Mouse (Mus musculus) lung, postnatal 0 days (tissue): ENCODE results near the gene Timd2.

Experiments
- CTCF ChIP-seq: IDR thresholded peaks from 2 replicates; pipeline ENCODE4 v1.5.1; 2016; ENCODE audit warnings: antibody characterized with exemption, mild to moderate bottlenecking
- EP300 ChIP-seq: IDR thresholded peaks from 2 replicates; pipeline ENCODE4 v1.6.1; 2016; ENCODE audit warnings: antibody characterized with exemption, mild to moderate bottlenecking, control low read depth

DNA sequence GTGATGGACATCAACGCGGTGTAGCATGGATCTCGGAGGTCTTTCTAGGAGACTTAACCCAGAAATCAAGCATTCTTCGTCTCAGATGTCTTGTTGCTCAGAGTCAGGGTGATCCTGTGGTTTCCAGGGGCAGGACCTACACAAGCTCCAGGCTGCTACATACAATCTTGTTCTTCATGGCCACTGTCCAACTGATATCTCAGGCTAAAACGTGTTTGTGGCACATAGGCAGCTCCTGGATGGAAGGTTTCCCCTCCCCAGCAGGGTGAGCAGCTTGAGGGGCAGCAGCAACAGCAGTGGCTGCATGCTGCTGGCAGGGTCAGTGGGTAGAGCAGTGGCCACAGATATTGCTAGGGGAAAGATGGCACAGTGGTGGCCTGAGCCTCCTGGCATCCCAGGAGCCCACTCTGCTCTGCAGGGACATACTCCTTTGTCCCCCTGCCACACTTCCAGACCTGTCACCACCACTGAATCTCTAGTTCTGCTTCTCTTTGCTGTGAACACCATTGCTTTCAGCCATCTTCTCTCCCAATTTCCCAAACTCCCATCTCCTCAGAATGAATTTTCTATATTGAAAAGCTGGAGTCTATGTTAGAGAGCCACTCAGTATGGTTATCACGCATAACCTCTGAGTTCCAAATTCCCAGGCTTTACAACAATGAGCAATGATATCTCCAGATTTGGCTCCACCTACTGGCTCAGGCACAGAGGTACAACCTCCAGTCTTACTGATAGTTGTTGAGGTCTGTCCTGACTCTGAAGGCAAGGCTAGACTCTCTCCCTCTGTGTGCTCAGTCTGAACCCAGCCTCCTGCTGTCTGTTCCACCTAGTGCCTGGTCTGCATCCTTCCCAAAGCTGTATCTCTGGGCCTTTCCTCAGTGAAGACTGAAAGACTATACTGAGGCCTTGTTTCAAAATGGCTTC lies 41.0 kb downstream of the Timd2 start:
- TF ChIP-seq CTCF (peak; percentile 71), EP300 (no peak)
